Mouse (Mus musculus): ENCODE measurements around the gene Prlhr. TPM values are rescaled to one million over a fixed set of nuclear protein-coding genes. Genes with fewer than 3 reads are reported as not detected.
A peak's percentile ranks its signal among the peaks of the same experiment; 100 is the strongest.

Prlhr gene
- not detected in 2 replicates for polyA plus RNA-seq (2016; fragmentation: Nextera tagmentation; extraction: Ambion mirVana)

GRCm38 (mm10) chr19:60468254-60468762 is at the start of gene Prlhr:
TSS of gene Prlhr (minus strand) at chr19:60468304.
- Histone ChIP-seq H3K4me1 (peaks cover 18% of the 10 kb centered on the region; the same call in 1 of the 2 replicates), H3K27me3 (replicated peaks) (peaks cover 42% of the 10 kb centered on the region), H3K4me3 (peak within 1 kb of the TSS; percentile 32), H3K4me2 (replicated peaks) (peak within 1 kb of the TSS; percentile 67), H3K36me3 (no peaks in the 10 kb centered on the region), H3K9me3 (no peaks in the 10 kb centered on the region), H3K9ac (0 out of 2 replicates have a peak within 1 kb of the TSS, but pooled peaks have one; percentile 36), H3K27ac (no peak within 1 kb of the TSS)
- 6% methylated on average over 17 of the region's 17 CpGs for WGBS
- no peak for ATAC-seq (ENCODE audit: low FRiP score, low read depth)

- Histone ChIP-seq H3K9ac (no peak overlapping the region), H3K27ac (no peak overlapping the region), H3K27me3 (replicated peaks) (no peaks in the 10 kb centered on the region), H3K4me2 (replicated peaks) (no peak overlapping the region), H3K4me1 (no peaks in the 10 kb centered on the region), H3K4me3 (no peak overlapping the region), H3K9me3 (no peaks in the 10 kb centered on the region), H3K36me3 (no peaks in the 10 kb centered on the region)
- no peak for ATAC-seq (ENCODE audit: low FRiP score, low read depth)
- 74% methylated on average over 2 of the region's 2 CpGs for WGBS
Measured at GRCm38 (mm10) chr19:60515064-60515463, 47.0 kb upstream of the Prlhr start.

GRCm38 (mm10) chr19:60513431-60513830 is 45.3 kb upstream of the Prlhr start:
- Histone ChIP-seq H3K9ac (no peak overlapping the region), H3K27me3 (replicated peaks) (no peaks in the 10 kb centered on the region), H3K4me2 (replicated peaks) (no peak overlapping the region), H3K4me3 (no peak overlapping the region), H3K9me3 (no peaks in the 10 kb centered on the region), H3K27ac (no peak overlapping the region), H3K36me3 (no peaks in the 10 kb centered on the region), H3K4me1 (no peaks in the 10 kb centered on the region)
- WGBS = 55% methylated on average over 3 of the region's 3 CpGs
- no peak for ATAC-seq (ENCODE audit: low FRiP score, low read depth)

GRCm38 (mm10) chr19:60500209-60500608 is 32.1 kb upstream of the Prlhr start:
- Histone ChIP-seq H3K9ac (no peak overlapping the region), H3K9me3 (no peaks in the 10 kb centered on the region), H3K4me2 (replicated peaks) (no peak overlapping the region), H3K4me1 (no peaks in the 10 kb centered on the region), H3K36me3 (no peaks in the 10 kb centered on the region), H3K27me3 (replicated peaks) (no peaks in the 10 kb centered on the region), H3K27ac (no peak overlapping the region), H3K4me3 (no peak overlapping the region)
- ATAC-seq (ENCODE audit: low FRiP score, low read depth) = no peak

GRCm38 (mm10) chr19:60497171-60497570 is 29.1 kb upstream of the Prlhr start:
- H3K27me3 ChIP-seq (replicated peaks) = no peaks in the 10 kb centered on the region
- H3K9ac ChIP-seq = no peak overlapping the region
- no peaks in the 10 kb centered on the region for H3K9me3 ChIP-seq
- H3K4me2 ChIP-seq (replicated peaks) = no peak overlapping the region
- WGBS = 83% methylated on average over 4 of the region's 4 CpGs
- no peak for ATAC-seq (ENCODE audit: low FRiP score, low read depth)
- no peaks in the 10 kb centered on the region for H3K4me1 ChIP-seq
- no peak overlapping the region for H3K4me3 ChIP-seq
- H3K27ac ChIP-seq = no peak overlapping the region
- H3K36me3 ChIP-seq = no peaks in the 10 kb centered on the region

- no peak overlapping the region for H3K27ac ChIP-seq
- no peak overlapping the region for H3K9ac ChIP-seq
- H3K27me3 ChIP-seq (replicated peaks) = no peaks in the 10 kb centered on the region
- no peaks in the 10 kb centered on the region for H3K9me3 ChIP-seq
- no peaks in the 10 kb centered on the region for H3K36me3 ChIP-seq
- ATAC-seq (ENCODE audit: low FRiP score, low read depth) = no peak
- no peak overlapping the region for H3K4me2 ChIP-seq (replicated peaks)
- H3K4me1 ChIP-seq = no peaks in the 10 kb centered on the region
- H3K4me3 ChIP-seq = no peak overlapping the region
- 67% methylated on average over 3 of the region's 3 CpGs for WGBS
Measured at GRCm38 (mm10) chr19:60495772-60496171, 27.7 kb upstream of the Prlhr start.

- Histone ChIP-seq H3K27ac (no peak overlapping the region), H3K4me2 (replicated peaks) (no peak overlapping the region), H3K27me3 (replicated peaks) (no peaks in the 10 kb centered on the region; the same call in 1 of the 2 replicates), H3K4me1 (no peaks in the 10 kb centered on the region), H3K4me3 (no peak overlapping the region), H3K36me3 (no peaks in the 10 kb centered on the region), H3K9me3 (no peaks in the 10 kb centered on the region), H3K9ac (no peak overlapping the region)
- ATAC-seq (ENCODE audit: low FRiP score, low read depth) = no peak
- WGBS = 88% methylated on average over 1 of the region's 1 CpGs
Measured at GRCm38 (mm10) chr19:60489566-60489965, 21.5 kb upstream of the Prlhr start.

GRCm38 (mm10) chr19:60485261-60485660 is 17.2 kb upstream of the Prlhr start:
- Histone ChIP-seq H3K36me3 (no peaks in the 10 kb centered on the region), H3K9me3 (no peaks in the 10 kb centered on the region), H3K4me1 (no peaks in the 10 kb centered on the region), H3K9ac (no peak overlapping the region), H3K4me2 (replicated peaks) (no peak overlapping the region), H3K27ac (no peak overlapping the region), H3K27me3 (replicated peaks) (no peaks in the 10 kb centered on the region), H3K4me3 (no peak overlapping the region)
- ATAC-seq (ENCODE audit: low FRiP score, low read depth) = no peak

GRCm38 (mm10) chr19:60478859-60479258 is 10.8 kb upstream of the Prlhr start:
- no peaks in the 10 kb centered on the region for H3K27me3 ChIP-seq (replicated peaks)
- no peak overlapping the region for H3K27ac ChIP-seq
- H3K9me3 ChIP-seq = no peaks in the 10 kb centered on the region
- H3K4me2 ChIP-seq (replicated peaks) = no peak overlapping the region
- no peaks in the 10 kb centered on the region for H3K4me1 ChIP-seq
- no peak overlapping the region for H3K4me3 ChIP-seq
- no peak overlapping the region for H3K9ac ChIP-seq
- no peaks in the 10 kb centered on the region for H3K36me3 ChIP-seq
- no peak for ATAC-seq (ENCODE audit: low FRiP score, low read depth)
- 57% methylated on average over 1 of the region's 1 CpGs for WGBS

- no peak overlapping the region for H3K4me2 ChIP-seq (replicated peaks)
- H3K27ac ChIP-seq = no peak overlapping the region
- no peak for ATAC-seq (ENCODE audit: low FRiP score, low read depth)
Measured at GRCm38 (mm10) chr19:60477788-60478187, 9.7 kb upstream of the Prlhr start.

GRCm38 (mm10) chr19:60468846-60469245 is 742 bp upstream of the Prlhr start:
- H3K9ac ChIP-seq = no peak overlapping the region
- H3K4me3 ChIP-seq = no peak overlapping the region
- no peak for ATAC-seq (ENCODE audit: low FRiP score, low read depth)

More at GRCm38 (mm10) chr19:60477788-60478187, 9.7 kb upstream of the Prlhr start:
- Histone ChIP-seq H3K4me3 (no peak overlapping the region), H3K4me1 (no peaks in the 10 kb centered on the region), H3K9me3 (no peaks in the 10 kb centered on the region), H3K36me3 (no peaks in the 10 kb centered on the region), H3K27me3 (replicated peaks) (no peaks in the 10 kb centered on the region), H3K9ac (no peak overlapping the region)
- 54% methylated on average over 2 of the region's 2 CpGs for WGBS

GRCm38 (mm10) chr19:60467588-60468007 is 506 bp downstream of the Prlhr start:
- WGBS = 13% methylated on average over 31 of the region's 31 CpGs
- Histone ChIP-seq H3K27me3 (replicated peaks) (peaks cover 42% of the 10 kb centered on the region), H3K4me1 (peaks cover 18% of the 10 kb centered on the region; the same call in 1 of the 2 replicates), H3K4me3 (peak overlapping the region; percentile 32), H3K36me3 (no peaks in the 10 kb centered on the region), H3K4me2 (replicated peaks) (peak overlapping the region; percentile 67), H3K27ac (no peak overlapping the region), H3K9ac (0 out of 2 replicates have a peak overlapping the region, but pooled peaks have one; percentile 36), H3K9me3 (no peaks in the 10 kb centered on the region)
- peak; percentile 46 for ATAC-seq (ENCODE audit: low FRiP score, low read depth)

More at GRCm38 (mm10) chr19:60468846-60469245, 742 bp upstream of the Prlhr start:
- Histone ChIP-seq H3K9me3 (no peaks in the 10 kb centered on the region), H3K27ac (no peak overlapping the region), H3K27me3 (replicated peaks) (peaks cover 42% of the 10 kb centered on the region), H3K4me1 (peaks cover 18% of the 10 kb centered on the region; the same call in 1 of the 2 replicates), H3K4me2 (replicated peaks) (peak overlapping the region; percentile 67; the same call in 1 of the 2 replicates), H3K36me3 (no peaks in the 10 kb centered on the region)
- 2% methylated on average over 10 of the region's 10 CpGs for WGBS

Measured in neural tube, embryonic 12.5 days (tissue).